Mouse (Mus musculus): ENCODE data around the gene Zmynd8. TPM values are rescaled to one million over a fixed set of nuclear protein-coding genes. Genes with fewer than 3 reads are reported as not detected.

Gene Zmynd8
- total and polyA plus RNA-seq, 3 experiments = 30.3 to 89.2 (median 41.6) TPM

- H3K36me3 ChIP-seq (ENCODE audit: control insufficient read depth in 1 of 2, insufficient read depth in 2 of 2, low read length in 2 of 2) = peaks cover 0 to 3% of the 10 kb centered on the region in 2 experiments; a peak in 2 of 4 replicates
- H3K9ac ChIP-seq (ENCODE audit: control insufficient read depth, low read depth, low read length, poor library complexity, severe bottlenecking) = no peak overlapping the region
- no peak for DNase-seq (ENCODE audit: low read depth, low spot score)
- H3K4me1 ChIP-seq (ENCODE audit: control insufficient read depth in 1 of 2, insufficient read depth in 2 of 2, low read length in 2 of 2) = no peaks in the 10 kb centered on the region
- no peak overlapping the region for H3K4me3 ChIP-seq (ENCODE audit: control insufficient read depth in 1 of 2, insufficient read depth in 1 of 2, low read depth in 2 of 2, low read length in 2 of 2)
- TF ChIP-seq NRF1 (IDR thresholded peaks at IDR 0.05; ENCODE audit: insufficient read depth, low read depth, low read length, poor library complexity, severe bottlenecking) (no peak), CHD2 (IDR thresholded peaks at IDR 0.05; ENCODE audit: low read length) (no peak), TBP (IDR thresholded peaks at IDR 0.05; ENCODE audit: low read depth, low read length) (no peak), ZNF384 (IDR thresholded peaks at IDR 0.05; ENCODE audit: low read depth, low read length) (no peak), USF2 (IDR thresholded peaks at IDR 0.05; ENCODE audit: borderline replicate concordance in 1 of 2, insufficient read depth in 1 of 2, low read depth in 1 of 2, low read length in 2 of 2) (no peak), JUND (IDR thresholded peaks at IDR 0.05; ENCODE audit: low read depth, low read length) (no peak), ZMIZ1 (IDR thresholded peaks at IDR 0.05; ENCODE audit: low read depth, low read length) (no peak), USF1 (IDR thresholded peaks at IDR 0.05; ENCODE audit: low read depth, low read length) (no peak), CTCF (IDR thresholded peaks at IDR 0.05 in 2 of 3, conservative IDR thresholded peaks at IDR 0.05 in 1 of 3; ENCODE audit: control insufficient read depth in 1 of 3, insufficient read depth in 1 of 3, low read depth in 2 of 3, low read length in 3 of 3, poor library complexity in 1 of 3, severe bottlenecking in 1 of 3) (no peak), POLR2A (IDR thresholded peaks at IDR 0.05; ENCODE audit: control insufficient read depth in 1 of 2, insufficient read depth in 1 of 2, low read depth in 1 of 2, low read length in 2 of 2, poor library complexity in 1 of 2) (no peak), ZC3H11A (IDR thresholded peaks at IDR 0.05; ENCODE audit: low read depth, low read length) (no peak), SMC3 (IDR thresholded peaks at IDR 0.05; ENCODE audit: low read depth, low read length) (no peak), ELF1 (IDR thresholded peaks at IDR 0.05; ENCODE audit: low read depth, low read length) (no peak), GATA1 (IDR thresholded peaks at IDR 0.05; ENCODE audit: low read depth, low read length) (no peak), MAZ (IDR thresholded peaks at IDR 0.05; ENCODE audit: low read depth, low read length) (no peak), MXI1 (IDR thresholded peaks at IDR 0.05; ENCODE audit: low read depth, low read length) (no peak)
- no peaks in the 10 kb centered on the region for H3K79me2 ChIP-seq (ENCODE audit: control insufficient read depth, insufficient read depth, low read length, poor library complexity)
- no peaks in the 10 kb centered on the region for H3K27me3 ChIP-seq (ENCODE audit: control insufficient read depth in 1 of 2, insufficient read depth in 2 of 2, low read length in 2 of 2)
- no peaks in the 10 kb centered on the region for H3K9me3 ChIP-seq (replicated peaks; ENCODE audit: insufficient read depth, low read length)
- no peak overlapping the region for H3K27ac ChIP-seq (ENCODE audit: control insufficient read depth, low read depth, low read length)
These were observed 110.0 kb downstream of the Zmynd8 start for GRCm38 (mm10) chr2:165788796-165789195.

- no peak for DNase-seq (ENCODE audit: low read depth, low spot score)
- no peak overlapping the region for H3K27ac ChIP-seq (ENCODE audit: control insufficient read depth, low read depth, low read length)
- no peaks in the 10 kb centered on the region for H3K79me2 ChIP-seq (ENCODE audit: control insufficient read depth, insufficient read depth, low read length, poor library complexity)
- H3K9me3 ChIP-seq (replicated peaks; ENCODE audit: insufficient read depth, low read length) = no peaks in the 10 kb centered on the region
- H3K9ac ChIP-seq (ENCODE audit: control insufficient read depth, low read depth, low read length, poor library complexity, severe bottlenecking) = no peak overlapping the region
- no peaks in the 10 kb centered on the region for H3K4me1 ChIP-seq (ENCODE audit: control insufficient read depth in 1 of 2, insufficient read depth in 2 of 2, low read length in 2 of 2)
- peaks cover 0 to 3% of the 10 kb centered on the region in 2 experiments; a peak in 2 of 4 replicates for H3K36me3 ChIP-seq (ENCODE audit: control insufficient read depth in 1 of 2, insufficient read depth in 2 of 2, low read length in 2 of 2)
- no peaks in the 10 kb centered on the region for H3K27me3 ChIP-seq (ENCODE audit: control insufficient read depth in 1 of 2, insufficient read depth in 2 of 2, low read length in 2 of 2)
- TF ChIP-seq ETS1 (IDR thresholded peaks at IDR 0.05; ENCODE audit: low read depth, low read length) (no peak), ZC3H11A (IDR thresholded peaks at IDR 0.05; ENCODE audit: low read depth, low read length) (no peak), USF1 (IDR thresholded peaks at IDR 0.05; ENCODE audit: low read depth, low read length) (no peak), MAZ (IDR thresholded peaks at IDR 0.05; ENCODE audit: low read depth, low read length) (no peak), UBTF (IDR thresholded peaks at IDR 0.05; ENCODE audit: borderline replicate concordance, insufficient read depth, low read depth, low read length) (no peak), USF2 (IDR thresholded peaks at IDR 0.05; ENCODE audit: borderline replicate concordance in 1 of 2, insufficient read depth in 1 of 2, low read depth in 1 of 2, low read length in 2 of 2) (no peak), TCF12 (IDR thresholded peaks at IDR 0.05; ENCODE audit: low read depth, low read length) (no peak), SMC3 (IDR thresholded peaks at IDR 0.05; ENCODE audit: low read depth, low read length) (no peak), POLR2A (IDR thresholded peaks at IDR 0.05; ENCODE audit: control insufficient read depth in 1 of 2, insufficient read depth in 1 of 2, low read depth in 1 of 2, low read length in 2 of 2, poor library complexity in 1 of 2) (no peak), HCFC1 (IDR thresholded peaks at IDR 0.05; ENCODE audit: low read depth, low read length) (no peak), JUND (IDR thresholded peaks at IDR 0.05; ENCODE audit: low read depth, low read length) (no peak), MAFK (IDR thresholded peaks at IDR 0.05; ENCODE audit: borderline replicate concordance, low read depth, low read length) (no peak)
- H3K4me3 ChIP-seq (ENCODE audit: control insufficient read depth in 1 of 2, insufficient read depth in 1 of 2, low read depth in 2 of 2, low read length in 2 of 2) = no peak overlapping the region
These were observed 110.8 kb downstream of the Zmynd8 start for GRCm38 (mm10) chr2:165788005-165788404.

Data from MEL (cell line).